Mouse (Mus musculus): ENCODE measurements around the gene Rd3l.

- TF ChIP-seq CTCF (IDR thresholded peaks at IDR 0.05; ENCODE audit: low read depth, low read length) (no peak), POLR2AphosphoS5 (IDR thresholded peaks at IDR 0.05; ENCODE audit: insufficient replicate concordance, low read depth, low read length) (no peak)
Measured at GRCm38 (mm10) chr12:111956173-111956572, 24.9 kb downstream of the Rd3l start.

Data from G1E (cell line).